In the genomic region with DNA sequence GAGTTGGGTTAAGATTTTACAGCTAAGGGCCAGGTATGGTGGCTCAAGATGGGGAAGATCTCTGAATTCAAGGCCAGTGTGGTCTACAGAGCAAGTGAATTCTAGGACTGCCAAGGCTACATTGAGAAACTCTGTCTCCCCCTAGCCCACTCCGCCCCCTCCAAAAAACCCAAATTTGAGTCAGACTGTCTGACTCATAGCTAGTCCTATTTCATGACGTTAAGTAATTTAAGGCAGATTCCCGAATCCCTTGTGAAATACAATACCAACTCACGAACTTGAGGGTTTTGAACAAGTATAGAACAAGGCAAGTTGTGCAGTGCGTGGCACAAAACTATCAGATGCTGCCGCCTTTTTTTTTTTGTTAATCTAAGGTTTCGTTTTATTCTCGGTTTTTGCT, we compare ENCODE assay signal across 7 mouse cellular contexts. TPM values are rescaled to one million over a fixed set of nuclear protein-coding genes. Genes with fewer than 3 reads are reported as not detected.
DNase-seq lines count a peak whose midpoint lies in the region; ATAC-seq lines count a peak whose summit lies in the region.

No protein-coding gene starts in this region.

- H3K36me3 ChIP-seq in neural tube, embryonic 11.5 days (ENCODE audit: control insufficient read depth, insufficient read depth, low read length), result peaks cover 3% of the 10 kb centered on the region; the same call in 1 of the 2 replicates
- peaks cover 19% of the 10 kb centered on the region for H3K36me3 ChIP-seq in forebrain, embryonic 10.5 days (replicated peaks)
- peaks cover 8% of the 10 kb centered on the region for H3K36me3 ChIP-seq in limb, embryonic 15.5 days

- peak overlapping the region; percentile 81 for H3K9ac ChIP-seq in neural tube, embryonic 11.5 days (ENCODE audit: low read length)
- peak overlapping the region; percentile 66 for H3K9ac ChIP-seq in limb, embryonic 15.5 days

- peak overlapping the region; percentile 93 for H3K4me2 ChIP-seq in neural tube, embryonic 11.5 days (ENCODE audit: low read depth)
- peak overlapping the region; percentile 73 for H3K4me2 ChIP-seq in limb, embryonic 15.5 days

- H3K27ac ChIP-seq in neural tube, embryonic 11.5 days (ENCODE audit: low read depth, low read length), result no peak overlapping the region
- H3K27ac ChIP-seq in forebrain, embryonic 10.5 days, result peak overlapping the region; percentile 88
- no peak overlapping the region; the same call in 1 of the 2 replicates for H3K27ac ChIP-seq in limb, embryonic 15.5 days

- H3K27me3 ChIP-seq in neural tube, embryonic 11.5 days (ENCODE audit: control insufficient read depth, insufficient read depth, low read length), result no peaks in the 10 kb centered on the region
- peaks cover 5% of the 10 kb centered on the region; the same call in 1 of the 2 replicates for H3K27me3 ChIP-seq in forebrain, embryonic 10.5 days (ENCODE audit: poor library complexity, severe bottlenecking)
- H3K27me3 ChIP-seq in limb, embryonic 15.5 days, result 0 out of 2 replicates have a peak, but pooled peaks cover 5% of the 10 kb centered on the region

- H3K4me3 ChIP-seq in neural tube, embryonic 11.5 days (ENCODE audit: low read depth, low read length), result peak overlapping the region; percentile 91
- H3K4me3 ChIP-seq in forebrain, embryonic 10.5 days, result peak overlapping the region; percentile 86
- peak overlapping the region; percentile 83 for H3K4me3 ChIP-seq in limb, embryonic 15.5 days

- H3K9me3 ChIP-seq in neural tube, embryonic 11.5 days (ENCODE audit: control insufficient read depth, low read length), result no peaks in the 10 kb centered on the region
- no peaks in the 10 kb centered on the region for H3K9me3 ChIP-seq in forebrain, embryonic 10.5 days
- H3K9me3 ChIP-seq in limb, embryonic 15.5 days, result no peaks in the 10 kb centered on the region

- DNase-seq in neural tube, embryonic 11.5 days (ENCODE audit: low spot score), result no peak
- DNase-seq in neural tube, embryonic 10.5 days (ENCODE audit: extremely low spot score, low spot score), result no peak
- no peak for DNase-seq in forebrain, embryonic 10.5 days (ENCODE audit: extremely low spot score, low spot score)
- DNase-seq in B cell, adult 2 months, result no peak
- DNase-seq in frontal cortex, postnatal 10 days (ENCODE audit: low spot score in 2 of 2), result no peak
- DNase-seq in layer of hippocampus, postnatal 14 days (ENCODE audit: low spot score in 2 of 2), result no peak

- ATAC-seq in neural tube, embryonic 11.5 days (ENCODE audit: insufficient read depth, low FRiP score, low TSS enrichment), result no peak
- ATAC-seq in limb, embryonic 15.5 days (ENCODE audit: insufficient number of reproducible peaks, low FRiP score, low TSS enrichment, low read depth), result no peak

- WGBS in neural tube, embryonic 11.5 days, result 52% methylated on average over 8 of the region's 8 CpGs
- 54% methylated on average over 8 of the region's 8 CpGs for WGBS in forebrain, embryonic 10.5 days
- 42% methylated on average over 8 of the region's 8 CpGs for WGBS in limb, embryonic 15.5 days

- peaks cover 8% of the 10 kb centered on the region for H3K4me1 ChIP-seq in neural tube, embryonic 11.5 days (ENCODE audit: control insufficient read depth, insufficient read depth, low read length)
- peaks cover 21% of the 10 kb centered on the region for H3K4me1 ChIP-seq in forebrain, embryonic 10.5 days
- peaks cover 8% of the 10 kb centered on the region for H3K4me1 ChIP-seq in limb, embryonic 15.5 days

RNA-seq across cellular contexts. Expression of a gene that starts 0.6 kb away (rescaled TPM):
- polyA plus RNA-seq in neural tube, embryonic 11.5 days (2014; fragmentation: Nextera tagmentation; extraction: Ambion mirVana), result 41.7 and 46.6 TPM in 2 replicates
- polyA plus RNA-seq in forebrain, embryonic 10.5 days (2016; fragmentation: Nextera tagmentation; extraction: Ambion mirVana), result 107 and 109 TPM in 2 replicates
- polyA plus RNA-seq in limb, embryonic 15.5 days (2015; fragmentation: Nextera tagmentation; extraction: Ambion mirVana), result 89.0 and 99.0 TPM in 2 replicates
- total RNA-seq in layer of hippocampus, postnatal 14 days (2021), result 10 to 100 TPM; 84.2 to 90.8 TPM

RNA-seq across cellular contexts. Expression of a gene that starts 9.8 kb away (rescaled TPM):
- polyA plus RNA-seq in neural tube, embryonic 11.5 days (2014; fragmentation: Nextera tagmentation; extraction: Ambion mirVana), result not detected in 2 replicates
- polyA plus RNA-seq in forebrain, embryonic 10.5 days (2016; fragmentation: Nextera tagmentation; extraction: Ambion mirVana), result 0.25 TPM in 1 of 2 replicates, not detected in the other
- polyA plus RNA-seq in limb, embryonic 15.5 days (2015; fragmentation: Nextera tagmentation; extraction: Ambion mirVana), result not detected in 2 replicates
- not detected for total RNA-seq in layer of hippocampus, postnatal 14 days (2021)

RNA-seq across cellular contexts. Expression of a gene that starts 28.4 kb away (rescaled TPM):
- polyA plus RNA-seq in neural tube, embryonic 11.5 days (2014; fragmentation: Nextera tagmentation; extraction: Ambion mirVana), result 80.8 and 84.4 TPM in 2 replicates
- polyA plus RNA-seq in forebrain, embryonic 10.5 days (2016; fragmentation: Nextera tagmentation; extraction: Ambion mirVana), result 198 and 200 TPM in 2 replicates
- polyA plus RNA-seq in limb, embryonic 15.5 days (2015; fragmentation: Nextera tagmentation; extraction: Ambion mirVana), result 38.8 and 41.4 TPM in 2 replicates
- under 1 TPM; 0.10 to 0.18 TPM for total RNA-seq in layer of hippocampus, postnatal 14 days (2021)

RNA-seq across cellular contexts. Expression of a gene that starts 31.1 kb away (rescaled TPM):
- polyA plus RNA-seq in neural tube, embryonic 11.5 days (2014; fragmentation: Nextera tagmentation; extraction: Ambion mirVana), result 26.7 and 29.7 TPM in 2 replicates
- polyA plus RNA-seq in forebrain, embryonic 10.5 days (2016; fragmentation: Nextera tagmentation; extraction: Ambion mirVana), result 27.5 TPM in 2 replicates
- 36.4 and 45.2 TPM in 2 replicates for polyA plus RNA-seq in limb, embryonic 15.5 days (2015; fragmentation: Nextera tagmentation; extraction: Ambion mirVana)
- total RNA-seq in layer of hippocampus, postnatal 14 days (2021), result 10 to 100 TPM; 54.4 to 55.3 TPM

RNA-seq across cellular contexts. Expression of a gene that starts 41.4 kb away (rescaled TPM):
- polyA plus RNA-seq in neural tube, embryonic 11.5 days (2014; fragmentation: Nextera tagmentation; extraction: Ambion mirVana), result 551 and 560 TPM in 2 replicates
- 557 and 584 TPM in 2 replicates for polyA plus RNA-seq in forebrain, embryonic 10.5 days (2016; fragmentation: Nextera tagmentation; extraction: Ambion mirVana)
- polyA plus RNA-seq in limb, embryonic 15.5 days (2015; fragmentation: Nextera tagmentation; extraction: Ambion mirVana), result 498 and 615 TPM in 2 replicates
- 100 to 1,000 TPM; 585 to 616 TPM for total RNA-seq in layer of hippocampus, postnatal 14 days (2021)
